Mouse (Mus musculus) megakaryocyte, embryonic 14.5 days (primary cell): ENCODE measurements around the gene Osbpl11.

Experiments used
- FLI1 ChIP-seq: IDR thresholded peaks from 2 replicates; pipeline ENCODE4 v1.6.1; 2012; ENCODE audit warnings: low read length, inconsistent platforms, mixed read lengths
- GATA1 ChIP-seq: IDR thresholded peaks from 3 replicates; pipeline ENCODE4 v1.6.1; 2012; ENCODE audit warnings: mixed read lengths, low read length, inconsistent platforms, borderline replicate concordance

GRCm38 (mm10) chr16:33283079-33283478 is 98.2 kb downstream of the Osbpl11 start:
- TF ChIP-seq FLI1 (no peak), GATA1 (no peak)
